Mouse (Mus musculus): ENCODE results near the gene Ldlrad3. TPM values are rescaled to one million over a fixed set of nuclear protein-coding genes. Genes with fewer than 3 reads are reported as not detected.

Ldlrad3 gene
- polyA plus RNA-seq, 1 experiment from 2014 or later: 30.0 TPM

DNA sequence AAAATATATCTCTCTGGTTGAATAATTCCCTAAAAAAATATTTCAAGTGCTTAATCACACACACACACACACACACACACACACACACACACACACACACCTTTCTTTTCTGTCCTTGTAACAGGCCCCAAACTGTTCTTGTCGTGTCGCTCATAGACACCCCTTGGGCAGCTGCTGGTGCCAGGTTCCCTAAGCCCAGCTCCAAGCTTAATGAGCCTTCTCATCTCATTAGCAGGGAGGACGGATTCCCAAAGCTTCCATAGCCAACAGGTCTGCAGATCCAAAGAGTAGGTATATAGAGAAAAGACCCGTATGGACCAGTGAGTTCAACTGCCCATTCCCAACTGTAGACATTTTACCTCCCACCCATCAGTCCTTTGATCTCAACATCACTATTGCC is 13.7 kb downstream of the Ldlrad3 start:
- H3K9ac ChIP-seq (replicated peaks; ENCODE audit: low read depth, low read length): no peak overlapping the region
- no peak overlapping the region for H3K4me3 ChIP-seq (ENCODE audit: low read depth, low read length)
- WGBS: 66% methylated on average over 4 of the region's 4 CpGs

DNA sequence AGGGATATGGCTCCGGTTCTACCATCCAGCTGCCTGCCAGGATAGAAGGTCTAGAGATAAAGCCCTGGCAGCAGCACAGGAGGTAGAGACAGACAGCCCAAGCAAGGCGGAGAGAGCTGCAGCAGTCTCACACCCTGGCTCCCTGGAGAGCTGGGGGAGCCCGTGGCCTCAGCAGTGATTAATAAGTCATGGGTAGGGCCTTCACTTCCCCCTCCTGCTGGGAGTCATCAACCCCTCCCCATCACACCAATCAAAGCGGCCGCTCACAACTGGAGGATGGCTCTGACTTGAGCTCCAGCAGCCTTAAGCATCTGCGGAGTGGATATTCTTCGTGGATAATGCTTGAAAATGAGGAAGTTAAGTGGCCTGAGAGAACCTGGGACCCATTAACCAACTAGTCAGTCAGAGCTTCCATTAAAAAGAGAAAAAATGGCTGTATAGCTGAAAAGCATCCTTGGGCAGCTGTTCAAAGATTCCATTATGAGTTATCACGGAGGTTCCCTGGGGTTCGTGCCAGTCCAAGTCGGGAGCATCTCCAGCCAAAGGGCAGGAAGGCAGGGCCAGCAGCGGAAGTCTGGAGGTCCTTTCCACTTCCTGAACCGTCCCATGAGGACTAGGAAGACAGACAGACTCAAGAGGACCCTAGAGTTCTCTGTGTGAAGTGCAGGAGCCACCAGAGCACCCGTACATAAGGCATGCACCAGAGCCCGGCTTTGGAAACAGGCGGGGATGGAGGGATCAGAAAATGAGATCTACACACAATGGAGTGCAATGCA is 19.4 kb downstream of the Ldlrad3 start:
- no peak overlapping the region for H3K4me2 ChIP-seq (ENCODE audit: low read depth, low read length)
- H3K27me3 ChIP-seq (ENCODE audit: control insufficient read depth, insufficient read depth, low read length): no peaks in the 10 kb centered on the region
- H3K4me3 ChIP-seq (ENCODE audit: low read depth, low read length): no peak overlapping the region
- H3K9ac ChIP-seq (replicated peaks; ENCODE audit: low read depth, low read length): no peak overlapping the region
- H3K4me1 ChIP-seq (ENCODE audit: control insufficient read depth, insufficient read depth, low read length): peaks cover 12% of the 10 kb centered on the region
- peak; percentile 66; the same call in 1 of the 2 replicates for ATAC-seq (ENCODE audit: low read depth)
- 23% methylated on average over 15 of the region's 15 CpGs for WGBS
- no peaks in the 10 kb centered on the region for H3K36me3 ChIP-seq (ENCODE audit: control insufficient read depth, insufficient read depth, low read length)
- no peak overlapping the region for H3K27ac ChIP-seq (ENCODE audit: low read depth, low read length)
- H3K9me3 ChIP-seq (ENCODE audit: control insufficient read depth, low read length): no peaks in the 10 kb centered on the region

More for the DNA sequence above, 13.7 kb downstream of the Ldlrad3 start:
- H3K4me1 ChIP-seq (ENCODE audit: control insufficient read depth, insufficient read depth, low read length): peaks cover 5% of the 10 kb centered on the region
- H3K36me3 ChIP-seq (ENCODE audit: control insufficient read depth, insufficient read depth, low read length): no peaks in the 10 kb centered on the region
- no peaks in the 10 kb centered on the region for H3K27me3 ChIP-seq (ENCODE audit: control insufficient read depth, insufficient read depth, low read length)
- ATAC-seq (ENCODE audit: low read depth): no peak
- H3K9me3 ChIP-seq (ENCODE audit: control insufficient read depth, low read length): no peaks in the 10 kb centered on the region
- H3K27ac ChIP-seq (ENCODE audit: low read depth, low read length): no peak overlapping the region
- no peak overlapping the region for H3K4me2 ChIP-seq (ENCODE audit: low read depth, low read length)

DNA sequence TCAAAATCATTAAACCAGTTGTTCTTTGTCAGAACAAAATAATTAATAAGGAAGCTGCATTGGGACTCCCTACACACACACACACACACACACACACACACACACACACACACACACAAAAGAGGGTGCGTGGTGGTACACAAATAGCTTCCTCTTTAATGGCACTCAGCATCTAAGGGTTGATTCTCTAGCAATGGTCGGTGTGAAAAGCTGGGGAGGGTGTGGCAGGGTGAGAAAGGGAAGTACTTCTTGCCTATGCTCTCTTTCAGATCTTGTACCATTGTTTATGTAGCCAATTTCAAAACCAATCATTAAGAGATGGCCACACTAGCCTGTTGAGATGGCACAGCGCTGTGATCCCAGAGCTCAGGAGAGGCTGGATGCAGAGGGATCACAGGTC is 23.1 kb downstream of the Ldlrad3 start:
- Histone ChIP-seq H3K4me2 (ENCODE audit: low read depth, low read length) (no peak overlapping the region), H3K9ac (replicated peaks; ENCODE audit: low read depth, low read length) (no peak overlapping the region), H3K4me1 (ENCODE audit: control insufficient read depth, insufficient read depth, low read length) (peaks cover 12% of the 10 kb centered on the region), H3K4me3 (ENCODE audit: low read depth, low read length) (no peak overlapping the region), H3K36me3 (ENCODE audit: control insufficient read depth, insufficient read depth, low read length) (no peaks in the 10 kb centered on the region), H3K27me3 (ENCODE audit: control insufficient read depth, insufficient read depth, low read length) (no peaks in the 10 kb centered on the region), H3K9me3 (ENCODE audit: control insufficient read depth, low read length) (no peaks in the 10 kb centered on the region), H3K27ac (ENCODE audit: low read depth, low read length) (no peak overlapping the region)
- ATAC-seq (ENCODE audit: low read depth): no peak
- 84% methylated on average over 3 of the region's 3 CpGs for WGBS

DNA sequence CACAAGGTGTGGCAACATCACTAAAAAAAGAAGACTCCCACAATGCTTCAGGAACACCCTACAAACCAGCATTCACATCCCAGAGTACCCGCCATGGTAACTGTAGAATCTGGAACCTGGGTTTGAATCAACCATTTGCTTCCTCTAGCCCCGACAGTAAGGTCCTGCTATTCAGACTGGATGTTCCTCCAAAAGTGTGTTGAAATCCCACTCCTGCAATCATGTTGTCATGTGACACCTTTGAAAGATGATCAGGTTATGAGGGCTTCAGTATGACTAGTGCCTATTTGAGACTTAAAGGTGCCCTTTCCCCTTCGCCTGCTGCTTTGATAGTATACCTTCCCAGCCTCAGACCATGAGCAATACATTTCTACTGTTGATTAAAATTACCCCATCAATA is 28.6 kb downstream of the Ldlrad3 start:
- Histone ChIP-seq H3K4me3 (ENCODE audit: low read depth, low read length) (no peak overlapping the region), H3K27ac (ENCODE audit: low read depth, low read length) (no peak overlapping the region), H3K27me3 (ENCODE audit: control insufficient read depth, insufficient read depth, low read length) (no peaks in the 10 kb centered on the region), H3K9ac (replicated peaks; ENCODE audit: low read depth, low read length) (no peak overlapping the region), H3K4me1 (ENCODE audit: control insufficient read depth, insufficient read depth, low read length) (peaks cover 14% of the 10 kb centered on the region), H3K4me2 (ENCODE audit: low read depth, low read length) (no peak overlapping the region), H3K9me3 (ENCODE audit: control insufficient read depth, low read length) (no peaks in the 10 kb centered on the region), H3K36me3 (ENCODE audit: control insufficient read depth, insufficient read depth, low read length) (no peaks in the 10 kb centered on the region)
- WGBS: 98% methylated on average over 3 of the region's 3 CpGs
- no peak for ATAC-seq (ENCODE audit: low read depth)

DNA sequence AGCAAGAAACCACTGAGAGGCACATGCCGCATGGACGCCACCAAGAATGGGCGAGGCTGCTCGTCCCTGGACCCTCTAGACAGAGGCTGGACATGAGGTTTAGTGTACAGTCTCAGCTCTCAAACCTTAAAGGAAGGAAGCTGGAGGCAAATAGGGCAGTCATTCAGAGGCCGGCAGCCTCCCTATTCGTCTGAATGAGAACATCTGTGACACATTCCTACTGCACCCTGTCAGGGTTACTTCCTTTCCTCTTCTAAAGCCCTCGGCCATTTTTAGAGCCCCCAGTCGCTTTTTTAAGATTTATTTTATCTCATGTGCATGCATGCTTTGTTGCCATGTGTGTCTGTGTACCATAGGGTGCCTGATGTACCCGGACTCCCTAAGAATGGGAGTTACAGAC is 29.2 kb downstream of the Ldlrad3 start:
- Histone ChIP-seq H3K4me3 (ENCODE audit: low read depth, low read length) (no peak overlapping the region), H3K27ac (ENCODE audit: low read depth, low read length) (no peak overlapping the region), H3K9ac (replicated peaks; ENCODE audit: low read depth, low read length) (no peak overlapping the region), H3K27me3 (ENCODE audit: control insufficient read depth, insufficient read depth, low read length) (no peaks in the 10 kb centered on the region), H3K9me3 (ENCODE audit: control insufficient read depth, low read length) (no peaks in the 10 kb centered on the region), H3K4me2 (ENCODE audit: low read depth, low read length) (no peak overlapping the region), H3K4me1 (ENCODE audit: control insufficient read depth, insufficient read depth, low read length) (peaks cover 14% of the 10 kb centered on the region), H3K36me3 (ENCODE audit: control insufficient read depth, insufficient read depth, low read length) (no peaks in the 10 kb centered on the region)
- WGBS: 66% methylated on average over 9 of the region's 9 CpGs
- ATAC-seq (ENCODE audit: low read depth): no peak

DNA sequence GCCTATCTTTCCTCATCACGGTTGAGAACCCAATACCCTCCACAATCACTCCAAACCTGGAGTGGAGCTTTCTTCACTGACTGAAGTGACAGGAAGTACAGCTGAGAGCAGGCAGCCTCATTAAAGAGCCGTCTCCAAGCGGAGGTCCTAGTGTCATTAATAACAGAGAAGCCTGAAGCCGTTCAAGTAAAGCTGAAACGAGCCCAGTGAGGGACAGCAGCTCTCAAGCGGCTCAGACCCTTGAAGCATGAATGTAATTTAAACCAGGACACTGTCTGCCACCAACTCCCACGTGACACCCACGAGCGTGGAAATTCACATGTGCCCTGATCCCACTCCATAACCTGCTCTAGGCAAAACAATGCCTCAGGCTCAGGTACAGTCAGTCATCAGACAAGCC is 29.7 kb downstream of the Ldlrad3 start:
- Histone ChIP-seq H3K9ac (replicated peaks; ENCODE audit: low read depth, low read length) (no peak overlapping the region), H3K4me1 (ENCODE audit: control insufficient read depth, insufficient read depth, low read length) (peaks cover 14% of the 10 kb centered on the region), H3K4me3 (ENCODE audit: low read depth, low read length) (no peak overlapping the region), H3K27me3 (ENCODE audit: control insufficient read depth, insufficient read depth, low read length) (no peaks in the 10 kb centered on the region), H3K4me2 (ENCODE audit: low read depth, low read length) (no peak overlapping the region), H3K27ac (ENCODE audit: low read depth, low read length) (no peak overlapping the region), H3K36me3 (ENCODE audit: control insufficient read depth, insufficient read depth, low read length) (no peaks in the 10 kb centered on the region), H3K9me3 (ENCODE audit: control insufficient read depth, low read length) (no peaks in the 10 kb centered on the region)
- WGBS: 18% methylated on average over 9 of the region's 9 CpGs
- ATAC-seq (ENCODE audit: low read depth): no peak; the same call in 1 of the 2 replicates

DNA sequence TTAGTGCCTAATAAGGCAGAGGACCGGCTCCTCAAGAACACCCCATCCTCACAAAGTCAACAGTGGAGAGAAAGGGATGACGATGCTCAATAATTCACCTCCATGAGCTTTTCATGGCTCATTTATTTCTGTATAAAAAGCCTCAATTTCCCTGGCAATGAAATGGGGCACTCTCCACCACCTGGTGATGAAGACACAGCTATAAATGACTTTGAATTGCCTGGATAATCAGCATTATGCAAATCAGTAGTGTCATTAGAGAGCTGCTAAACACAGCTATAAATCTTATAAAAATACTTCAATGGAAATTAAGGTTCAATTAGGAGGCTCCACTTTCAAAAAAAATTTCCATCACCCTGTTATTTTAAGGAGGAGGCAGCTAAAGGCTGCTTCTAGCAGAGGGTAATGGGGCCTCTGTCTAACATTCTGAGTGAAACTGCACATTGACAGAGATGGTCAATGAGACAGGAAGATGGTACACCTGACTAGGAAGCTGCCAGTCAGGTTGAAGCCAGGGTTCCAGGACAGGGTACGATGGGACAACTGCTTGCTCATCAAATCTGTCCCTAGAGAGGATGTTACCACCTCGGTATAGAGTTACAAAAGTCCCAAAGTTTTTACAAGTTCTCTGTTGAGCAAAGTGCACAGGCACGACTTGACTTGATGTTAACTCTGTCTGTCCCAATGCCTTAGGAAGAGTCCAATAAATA is 30.7 kb downstream of the Ldlrad3 start:
- no peaks in the 10 kb centered on the region for H3K9me3 ChIP-seq (ENCODE audit: control insufficient read depth, low read length)
- peak; percentile 35; the same call in 1 of the 2 replicates for ATAC-seq (ENCODE audit: low read depth)
- WGBS: 23% methylated on average over 5 of the region's 5 CpGs
- no peaks in the 10 kb centered on the region for H3K36me3 ChIP-seq (ENCODE audit: control insufficient read depth, insufficient read depth, low read length)
- H3K4me1 ChIP-seq (ENCODE audit: control insufficient read depth, insufficient read depth, low read length): peaks cover 14% of the 10 kb centered on the region
- H3K9ac ChIP-seq (replicated peaks; ENCODE audit: low read depth, low read length): no peak overlapping the region
- no peak overlapping the region for H3K4me3 ChIP-seq (ENCODE audit: low read depth, low read length)
- no peak overlapping the region for H3K4me2 ChIP-seq (ENCODE audit: low read depth, low read length)
- H3K27me3 ChIP-seq (ENCODE audit: control insufficient read depth, insufficient read depth, low read length): no peaks in the 10 kb centered on the region
- no peak overlapping the region for H3K27ac ChIP-seq (ENCODE audit: low read depth, low read length)

DNA sequence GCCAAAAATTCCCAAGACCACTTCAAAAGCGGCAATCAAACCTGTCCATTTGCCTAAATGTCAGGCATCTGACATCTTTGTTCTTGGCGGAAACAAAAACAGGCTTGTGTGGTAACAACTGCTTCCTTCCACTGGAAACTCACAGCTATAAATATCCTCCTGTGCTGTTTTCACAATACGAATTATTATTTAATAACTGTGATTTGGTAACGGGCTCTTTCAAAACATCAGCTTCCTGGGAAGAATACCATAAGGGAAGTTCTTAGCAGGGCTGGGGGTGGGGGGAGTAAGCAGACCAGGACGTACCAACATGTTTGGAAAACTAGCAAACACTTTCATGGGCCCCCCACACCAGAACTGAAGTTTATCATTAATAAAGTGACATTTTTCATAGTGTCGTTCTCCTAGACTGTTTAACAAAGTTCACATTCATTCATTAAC is 31.4 kb downstream of the Ldlrad3 start:
- Histone ChIP-seq H3K9me3 (ENCODE audit: control insufficient read depth, low read length) (no peaks in the 10 kb centered on the region), H3K27me3 (ENCODE audit: control insufficient read depth, insufficient read depth, low read length) (no peaks in the 10 kb centered on the region), H3K4me2 (ENCODE audit: low read depth, low read length) (no peak overlapping the region), H3K27ac (ENCODE audit: low read depth, low read length) (no peak overlapping the region), H3K4me3 (ENCODE audit: low read depth, low read length) (no peak overlapping the region), H3K36me3 (ENCODE audit: control insufficient read depth, insufficient read depth, low read length) (no peaks in the 10 kb centered on the region), H3K9ac (replicated peaks; ENCODE audit: low read depth, low read length) (no peak overlapping the region), H3K4me1 (ENCODE audit: control insufficient read depth, insufficient read depth, low read length) (peaks cover 14% of the 10 kb centered on the region)
- 40% methylated on average over 6 of the region's 6 CpGs for WGBS
- ATAC-seq (ENCODE audit: low read depth): no peak

DNA sequence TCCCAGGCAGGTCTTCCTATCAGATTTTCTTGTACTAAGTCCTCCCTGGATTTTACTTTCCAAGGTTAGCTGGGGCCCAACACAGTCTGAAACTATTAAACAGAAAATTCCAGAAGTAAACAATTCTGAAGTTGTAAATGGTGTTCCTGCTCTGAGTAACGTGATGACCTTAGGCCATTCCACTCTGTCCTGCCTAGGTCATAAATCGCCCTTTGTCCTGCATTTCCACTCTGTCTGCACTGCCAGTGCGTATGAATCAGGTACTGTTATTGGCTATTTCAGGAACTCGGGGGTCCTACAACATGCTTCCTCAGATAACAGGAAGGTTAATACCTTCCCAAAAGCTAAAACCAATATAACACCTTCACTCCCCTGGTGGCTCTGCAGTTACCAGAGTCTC is 31.9 kb downstream of the Ldlrad3 start:
- H3K9me3 ChIP-seq (ENCODE audit: control insufficient read depth, low read length): no peaks in the 10 kb centered on the region
- no peak overlapping the region for H3K9ac ChIP-seq (replicated peaks; ENCODE audit: low read depth, low read length)
- no peak for ATAC-seq (ENCODE audit: low read depth)
- no peaks in the 10 kb centered on the region for H3K27me3 ChIP-seq (ENCODE audit: control insufficient read depth, insufficient read depth, low read length)
- H3K4me3 ChIP-seq (ENCODE audit: low read depth, low read length): no peak overlapping the region
- H3K4me1 ChIP-seq (ENCODE audit: control insufficient read depth, insufficient read depth, low read length): peaks cover 14% of the 10 kb centered on the region
- H3K4me2 ChIP-seq (ENCODE audit: low read depth, low read length): no peak overlapping the region
- no peak overlapping the region for H3K27ac ChIP-seq (ENCODE audit: low read depth, low read length)
- H3K36me3 ChIP-seq (ENCODE audit: control insufficient read depth, insufficient read depth, low read length): no peaks in the 10 kb centered on the region
- WGBS: 35% methylated on average over 4 of the region's 4 CpGs

Data from neural tube, embryonic 14.5 days (tissue).